Mouse (Mus musculus): ENCODE measurements at regions not wholly inside any gene's neighbourhood (a gene's known extent, or its start where the extent isn't known, plus 50 kb on each side); places are given as distances from the start of the nearest gene placed in this dataset.

DNA sequence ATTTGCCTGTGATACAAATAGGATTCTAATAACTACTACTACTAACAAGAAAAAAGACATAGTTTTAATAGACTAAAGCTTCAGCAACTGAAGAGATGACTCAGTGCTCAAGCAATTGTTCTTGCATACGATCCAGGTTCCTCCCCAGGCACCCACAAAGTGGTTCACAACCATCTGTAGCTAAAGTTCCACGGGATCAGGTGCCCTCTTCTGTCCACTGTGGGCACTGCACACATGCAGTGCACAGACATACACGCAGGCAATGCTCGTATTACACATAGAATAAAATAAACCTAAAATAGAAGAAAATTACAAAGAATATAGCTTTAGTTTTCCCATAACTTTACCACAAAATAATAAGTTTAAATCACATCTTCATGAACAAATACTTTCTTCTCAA lies 94.7 kb upstream of the Tram1l1 start:
- Histone ChIP-seq H3K4me1 (ENCODE audit: control insufficient read depth, insufficient read depth, low read length) (no peaks in the 10 kb centered on the region), H3K4me3 (replicated peaks; ENCODE audit: extremely low read depth, low read depth, low read length) (no peak overlapping the region)
- no peak for DNase-seq
- TF ChIP-seq CTCF (IDR thresholded peaks at IDR 0.05; ENCODE audit: insufficient read depth, low read length) (no peak), POLR2A (IDR thresholded peaks at IDR 0.05; ENCODE audit: borderline replicate concordance, extremely low read depth, low read depth, low read length) (no peak)
- WGBS = 71% methylated on average over 4 of the region's 4 CpGs

DNA sequence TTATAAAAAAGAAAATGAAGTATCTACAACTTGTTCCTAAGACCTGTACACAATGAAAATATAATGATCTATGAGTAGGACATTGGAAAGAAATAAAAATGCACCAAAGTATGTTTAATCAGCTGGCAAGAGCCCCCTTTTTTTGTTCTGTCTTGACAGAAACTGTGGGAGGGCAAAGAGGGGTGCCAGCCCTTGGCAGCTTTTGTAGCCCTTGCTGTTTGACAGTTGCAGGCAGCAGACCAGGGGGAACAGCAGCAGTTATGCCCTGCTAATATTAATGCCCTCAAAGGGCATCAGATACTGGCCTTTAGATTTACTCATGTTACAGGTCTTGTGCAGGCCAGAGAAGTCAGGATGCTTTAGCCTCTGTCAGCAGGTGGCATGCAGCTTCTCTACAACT lies 93.0 kb upstream of the Tram1l1 start:
- Histone ChIP-seq H3K4me3 (replicated peaks; ENCODE audit: extremely low read depth, low read depth, low read length) (no peak overlapping the region), H3K4me1 (ENCODE audit: control insufficient read depth, insufficient read depth, low read length) (no peaks in the 10 kb centered on the region)
- DNase-seq = no peak
- TF ChIP-seq POLR2A (IDR thresholded peaks at IDR 0.05; ENCODE audit: borderline replicate concordance, extremely low read depth, low read depth, low read length) = no peak
- TF ChIP-seq CTCF (IDR thresholded peaks at IDR 0.05; ENCODE audit: insufficient read depth, low read length) = no peak

DNA sequence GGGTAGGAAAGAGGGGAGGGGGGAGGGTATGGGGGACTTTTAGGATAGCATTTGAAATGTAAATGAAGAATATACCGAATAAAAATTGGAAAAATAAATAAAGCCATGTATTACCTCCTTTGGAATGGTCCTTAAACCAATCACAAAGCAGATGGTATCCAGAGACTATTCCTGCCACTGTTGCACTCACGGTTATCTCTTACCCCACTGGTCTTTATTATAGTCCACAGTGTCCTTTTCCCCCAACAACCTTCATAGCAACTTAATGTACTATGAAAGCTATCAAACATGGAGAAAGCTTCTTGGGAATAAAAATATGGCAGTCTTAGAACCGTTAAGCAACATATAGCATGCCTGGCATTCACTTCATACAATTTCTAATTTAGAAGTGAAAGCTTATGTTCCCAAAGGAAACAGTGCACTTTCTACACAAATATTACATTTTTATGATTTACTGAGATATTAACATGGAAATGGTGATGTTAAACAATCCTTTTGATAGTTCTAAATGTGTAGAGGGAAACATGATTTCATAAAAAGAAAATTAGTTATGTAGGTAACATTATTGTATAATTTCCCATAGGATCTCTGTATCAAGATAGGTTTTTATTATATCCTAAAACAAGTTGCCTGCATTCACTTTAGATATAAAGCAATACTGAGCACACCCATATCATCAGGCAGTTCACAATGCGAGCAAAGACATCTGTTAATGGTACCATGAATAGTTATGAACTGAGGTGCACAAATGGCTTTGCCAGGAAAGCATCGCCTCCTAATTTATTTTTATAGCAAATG lies 79.5 kb upstream of the Tram1l1 start:
- H3K4me3 ChIP-seq (replicated peaks; ENCODE audit: extremely low read depth, low read depth, low read length) = no peak overlapping the region
- H3K4me1 ChIP-seq (ENCODE audit: control insufficient read depth, insufficient read depth, low read length) = no peaks in the 10 kb centered on the region
- DNase-seq = no peak
- TF ChIP-seq CTCF (IDR thresholded peaks at IDR 0.05; ENCODE audit: insufficient read depth, low read length) (no peak), POLR2A (IDR thresholded peaks at IDR 0.05; ENCODE audit: borderline replicate concordance, extremely low read depth, low read depth, low read length) (no peak)
- WGBS = 68% methylated on average over 5 of the region's 5 CpGs

DNA sequence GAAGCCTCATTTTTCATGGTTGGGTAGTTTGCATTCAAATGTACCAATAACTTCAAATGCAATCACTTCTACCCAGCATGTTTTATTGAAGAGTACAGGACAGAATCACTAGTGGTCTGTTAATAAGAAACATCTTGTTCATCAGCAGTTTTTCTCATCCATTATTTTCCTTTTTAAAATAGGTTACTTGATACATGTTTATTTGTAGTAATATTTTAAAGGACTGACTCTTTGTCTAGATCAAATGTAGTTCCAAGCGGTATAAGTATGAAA lies 79.0 kb upstream of the Tram1l1 start:
- TF ChIP-seq POLR2A (IDR thresholded peaks at IDR 0.05; ENCODE audit: borderline replicate concordance, extremely low read depth, low read depth, low read length) (no peak), CTCF (IDR thresholded peaks at IDR 0.05; ENCODE audit: insufficient read depth, low read length) (no peak)
- Histone ChIP-seq H3K4me3 (replicated peaks; ENCODE audit: extremely low read depth, low read depth, low read length) (no peak overlapping the region), H3K4me1 (ENCODE audit: control insufficient read depth, insufficient read depth, low read length) (no peaks in the 10 kb centered on the region)
- WGBS = 91% methylated on average over 1 of the region's 1 CpGs
- no peak for DNase-seq

DNA sequence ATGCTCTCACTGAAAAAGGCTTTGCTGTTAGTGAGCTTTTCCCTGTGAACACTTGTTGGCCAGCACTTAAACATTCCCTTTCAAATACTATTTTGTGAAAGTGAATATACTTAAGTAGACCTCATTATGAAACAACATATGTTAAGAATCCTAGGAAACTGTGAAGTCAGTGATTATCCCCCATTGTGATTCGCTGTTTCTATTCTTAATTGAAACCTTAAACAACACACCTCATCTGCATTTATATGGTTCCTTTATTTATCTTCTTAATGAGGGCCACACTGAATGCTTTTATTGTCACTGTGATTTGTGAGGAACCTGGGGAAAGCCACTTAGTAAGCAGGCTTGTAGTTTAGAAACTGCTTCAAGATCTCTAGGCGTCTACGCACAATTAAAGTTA lies 58.5 kb upstream of the Tram1l1 start:
- no peak for DNase-seq
- no peak for TF ChIP-seq POLR2A (IDR thresholded peaks at IDR 0.05; ENCODE audit: borderline replicate concordance, extremely low read depth, low read depth, low read length)
- H3K4me3 ChIP-seq (replicated peaks; ENCODE audit: extremely low read depth, low read depth, low read length) = no peak overlapping the region
- H3K4me1 ChIP-seq (ENCODE audit: control insufficient read depth, insufficient read depth, low read length) = no peaks in the 10 kb centered on the region
- 75% methylated on average over 3 of the region's 3 CpGs for WGBS

DNA sequence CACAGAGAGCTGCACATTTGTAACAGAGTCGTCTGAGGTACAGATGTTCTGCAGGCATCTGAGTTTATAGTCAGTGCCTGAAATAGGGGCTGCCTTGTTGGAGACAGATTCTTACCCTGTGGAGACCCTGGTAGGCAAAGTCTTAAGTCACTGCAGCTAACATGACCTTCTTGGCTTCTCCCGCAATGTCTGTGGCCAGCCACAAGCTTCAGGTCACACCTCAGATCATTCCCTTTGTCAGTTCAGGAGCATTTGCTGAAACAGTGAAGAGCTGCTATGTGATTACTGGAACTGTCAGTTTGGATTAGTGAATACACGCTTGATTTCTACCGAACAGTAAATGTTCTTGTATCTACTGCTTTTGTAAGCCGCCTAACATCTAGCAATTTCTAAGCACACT lies 53.8 kb upstream of the Tram1l1 start:
- no peak overlapping the region for H3K4me3 ChIP-seq (replicated peaks; ENCODE audit: extremely low read depth, low read depth, low read length)
- no peaks in the 10 kb centered on the region for H3K4me1 ChIP-seq (ENCODE audit: control insufficient read depth, insufficient read depth, low read length)
- DNase-seq = no peak
- TF ChIP-seq POLR2A (IDR thresholded peaks at IDR 0.05; ENCODE audit: borderline replicate concordance, extremely low read depth, low read depth, low read length) = no peak
- TF ChIP-seq CTCF (IDR thresholded peaks at IDR 0.05; ENCODE audit: insufficient read depth, low read length) = no peak
- WGBS = 62% methylated on average over 5 of the region's 5 CpGs

DNA sequence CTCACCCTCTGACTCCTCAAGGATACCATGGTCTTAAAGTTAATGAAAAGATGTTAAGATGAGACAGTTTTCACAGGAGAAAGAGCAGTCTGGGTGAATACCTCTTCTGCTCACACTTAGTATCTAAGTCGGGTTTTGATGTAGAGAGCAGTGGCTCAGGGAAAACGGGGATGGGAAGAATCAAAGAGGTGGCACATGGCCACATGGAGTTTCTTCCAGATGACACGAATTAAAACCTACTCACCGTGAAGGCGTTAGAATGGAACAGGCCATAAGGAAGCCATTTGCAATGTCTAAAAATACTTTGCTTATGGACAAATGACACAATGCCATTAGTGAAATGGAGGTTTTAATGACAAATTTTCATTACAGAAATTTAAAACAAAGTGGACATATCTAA lies 50.1 kb upstream of the Tram1l1 start:
- no peak overlapping the region for H3K4me3 ChIP-seq (replicated peaks; ENCODE audit: extremely low read depth, low read depth, low read length)
- H3K4me1 ChIP-seq (ENCODE audit: control insufficient read depth, insufficient read depth, low read length) = no peaks in the 10 kb centered on the region
- WGBS = 70% methylated on average over 5 of the region's 5 CpGs
- DNase-seq = no peak
- TF ChIP-seq CTCF (IDR thresholded peaks at IDR 0.05; ENCODE audit: insufficient read depth, low read length) (no peak), POLR2A (IDR thresholded peaks at IDR 0.05; ENCODE audit: borderline replicate concordance, extremely low read depth, low read depth, low read length) (no peak)
